Mouse (Mus musculus) heart, embryonic 13.5 days (tissue): ENCODE measurements around the gene Mdm2. TPM values are rescaled to one million over a fixed set of nuclear protein-coding genes. Genes with fewer than 3 reads are reported as not detected.
"Not testable (repeated sequence)": the region's sequence is repeated elsewhere in the genome, so short reads cannot be mapped to it uniquely, and the experiment has no call there.

ENCODE experiments used
- ATAC-seq: fragments of 200-750 bp; cut with Nextera tagmentation; 2 replicates; pipeline ENCODE4 v1.8.0; 2017; ENCODE audit warnings: moderate TSS enrichment; ENCODE audit not compliant: insufficient number of reproducible peaks, low FRiP score, low TSS enrichment; ENCODE audit errors: extremely low read depth
- H3K27ac ChIP-seq: fragments of 300-500 bp; sonication (generic); replicated peaks from 2 replicates; pipeline ENCODE4 v1.5.1; 2015; ENCODE audit warnings: moderate library complexity, mild to moderate bottlenecking, inconsistent platforms
- H3K27me3 ChIP-seq: fragments of 300-500 bp; sonication (generic); replicated peaks from 2 replicates; pipeline ENCODE4 v1.6.1; 2015; ENCODE audit warnings: mild to moderate bottlenecking, inconsistent platforms
- H3K36me3 ChIP-seq: fragments of 300-500 bp; sonication (generic); 2 replicates; pipeline ENCODE4 v1.6.1; 2015; ENCODE audit warnings: mild to moderate bottlenecking, inconsistent platforms
- H3K4me1 ChIP-seq: fragments of 300-500 bp; sonication (generic); 2 replicates; pipeline ENCODE4 v1.6.1; 2015; ENCODE audit warnings: inconsistent platforms
- H3K4me2 ChIP-seq: fragments of 300-500 bp; sonication (generic); 2 replicates; pipeline ENCODE4 v1.6.1; 2015; ENCODE audit warnings: inconsistent platforms, mild to moderate bottlenecking, moderate library complexity
- H3K4me3 ChIP-seq: fragments of 300-500 bp; sonication (generic); 2 replicates; pipeline ENCODE4 v1.5.1; 2015; ENCODE audit warnings: moderate library complexity, mild to moderate bottlenecking, inconsistent platforms
- H3K9ac ChIP-seq: fragments of 300-500 bp; sonication (generic); 2 replicates; pipeline ENCODE4 v1.6.1; 2015; ENCODE audit warnings: inconsistent platforms, mild to moderate bottlenecking, moderate library complexity
- H3K9me3 ChIP-seq: fragments of 300-500 bp; sonication (generic); 2 replicates; pipeline ENCODE4 v1.6.1; 2016; ENCODE audit warnings: inconsistent platforms
- WGBS: fragments of 180-500 bp; shearing (Covaris S2); methylation state at CpG from one replicate; pipeline ENCODE4 v1.1.7; 2015; ENCODE audit warnings: mixed read lengths; 5-methylcytosine and 5-hydroxymethylcytosine counted together
- polyA plus RNA-seq: library from polyadenylated mRNA; unstranded; fragments of >200 nt; fragmentation: Nextera tagmentation; extraction: Ambion mirVana; gene quantifications from 2 replicates; pipeline ENCODE4 v1.2.1, GENCODE M21; 2015

Mdm2 gene
- polyA plus RNA-seq, 1 experiment from 2014 or later = 38.7 TPM

DNA sequence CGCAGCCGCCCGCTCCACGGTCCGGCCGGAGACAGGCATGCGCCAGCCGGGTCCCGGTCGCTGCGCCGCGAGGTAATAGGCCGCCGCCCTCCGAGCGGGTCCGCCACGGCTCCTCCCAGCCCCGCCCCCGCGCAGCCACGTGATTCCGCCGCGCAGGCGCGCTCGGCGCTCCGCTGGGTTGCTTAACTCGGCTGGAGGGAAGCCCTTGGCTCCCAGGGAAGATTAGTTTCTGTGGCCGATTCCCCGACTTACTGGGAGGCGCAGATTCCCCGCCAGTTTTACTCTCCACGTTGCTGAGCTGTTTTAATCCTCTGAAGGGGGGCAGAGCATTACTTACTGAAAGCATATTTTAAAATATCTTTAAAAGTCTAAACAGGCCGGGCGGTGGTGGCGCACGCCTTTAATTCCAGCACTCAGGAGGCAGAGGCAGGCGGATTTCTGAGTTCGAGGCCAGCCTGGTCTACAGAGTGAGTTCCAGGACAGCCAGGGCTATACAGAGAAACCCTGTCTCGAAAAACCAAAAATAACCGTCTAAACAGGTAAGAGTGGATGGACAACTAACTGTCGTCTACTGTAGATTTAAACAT, 35.8 kb upstream of the Mdm2 start, which contains the start of gene Slc35e3:
Gene Slc35e3 (minus strand): TSS at position 69 of the 587 bp plus-strand sequence.
- H3K36me3 ChIP-seq = peaks cover 35% of the 10 kb centered on the region
- peaks cover 19% of the 10 kb centered on the region for H3K4me1 ChIP-seq
- H3K27ac ChIP-seq = peak within 1 kb of the TSS; percentile 62
- no peaks in the 10 kb centered on the region for H3K27me3 ChIP-seq
- peak within 1 kb of the TSS; percentile 63 for H3K4me3 ChIP-seq
- WGBS = 14% methylated on average over 44 of the region's 46 CpGs
- peaks cover 5% of the 10 kb centered on the region; the same call in 1 of the 2 replicates for H3K9me3 ChIP-seq
- ATAC-seq = peak; percentile 93
- peak within 1 kb of the TSS; percentile 94 for H3K4me2 ChIP-seq
- peak within 1 kb of the TSS; percentile 87 for H3K9ac ChIP-seq

DNA sequence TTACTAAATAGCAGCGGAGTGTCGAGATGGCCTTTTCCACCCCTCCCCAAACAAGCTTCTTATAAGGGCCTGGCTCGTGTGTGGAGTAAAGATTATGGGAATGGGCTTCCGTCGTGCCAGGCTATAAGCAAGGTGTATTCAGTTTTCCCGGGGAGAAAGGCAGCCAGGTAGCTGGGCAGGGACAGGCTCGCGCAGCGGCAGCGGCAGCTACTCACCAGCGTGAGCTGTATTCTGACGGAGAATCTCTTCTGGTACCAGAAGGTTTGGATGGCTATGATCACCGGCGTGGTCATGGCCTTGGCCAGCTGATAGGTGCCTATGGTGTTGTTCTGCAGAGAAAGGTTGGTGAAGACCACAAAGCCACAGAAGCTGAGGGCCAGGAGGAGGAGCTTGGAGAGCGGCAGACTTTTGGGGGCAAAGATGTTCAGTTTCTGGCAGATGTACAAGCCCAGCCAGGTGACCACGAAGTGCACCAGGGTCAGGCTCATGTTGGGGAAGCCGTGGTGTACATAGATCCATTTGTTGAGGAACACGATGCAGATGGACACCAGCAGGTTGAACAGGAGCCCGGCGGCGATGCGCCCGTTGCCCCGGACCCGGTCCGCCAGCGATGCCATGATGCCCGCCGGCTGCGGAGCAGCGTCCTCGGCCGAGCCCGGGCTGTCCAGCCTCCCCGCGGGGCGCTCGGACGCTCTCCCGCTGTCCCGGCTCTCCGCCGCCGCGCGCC, 35.2 kb upstream of the Mdm2 start:
- not testable (repeated sequence) for H3K9me3 ChIP-seq, H3K27ac ChIP-seq, H3K27me3 ChIP-seq, ATAC-seq
- H3K36me3 ChIP-seq = peaks cover 31% of the 10 kb centered on the region
- H3K4me2 ChIP-seq = peak overlapping the region; percentile 94
- peaks cover 19% of the 10 kb centered on the region for H3K4me1 ChIP-seq
- H3K4me3 ChIP-seq = peak overlapping the region; percentile 63
- WGBS = under 1% methylated on average over 14 of the region's 46 CpGs
- peak overlapping the region; percentile 87 for H3K9ac ChIP-seq

DNA sequence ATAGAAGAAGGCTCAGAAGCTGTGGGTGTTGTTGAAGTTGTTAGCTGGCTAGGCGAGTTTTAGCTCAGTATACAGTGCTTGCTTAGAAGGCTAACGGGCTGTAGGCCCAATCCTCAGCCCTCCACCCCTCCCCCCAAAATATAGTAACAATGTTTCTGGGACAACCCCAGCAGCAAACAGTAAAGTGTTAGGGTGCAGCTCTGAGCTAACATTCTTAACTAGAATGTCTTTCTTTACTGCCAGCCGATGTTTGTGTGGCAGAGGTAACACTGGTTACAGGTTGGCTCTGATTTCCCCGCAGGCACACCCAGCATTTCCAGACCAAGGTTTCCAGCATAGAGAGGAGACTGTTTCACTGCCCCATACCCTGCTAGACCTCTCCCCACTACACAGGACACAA, 33.4 kb upstream of the Mdm2 start:
- Histone ChIP-seq H3K4me2 (peak overlapping the region; percentile 94), H3K9ac (peak overlapping the region; percentile 59), H3K36me3 (peaks cover 32% of the 10 kb centered on the region), H3K4me1 (peaks cover 19% of the 10 kb centered on the region), H3K4me3 (peak overlapping the region; percentile 63), H3K27me3 (no peaks in the 10 kb centered on the region), H3K27ac (peak overlapping the region; percentile 54; the same call in 1 of the 2 replicates), H3K9me3 (no peaks in the 10 kb centered on the region)
- no peak for ATAC-seq
- 83% methylated on average over 4 of the region's 4 CpGs for WGBS

DNA sequence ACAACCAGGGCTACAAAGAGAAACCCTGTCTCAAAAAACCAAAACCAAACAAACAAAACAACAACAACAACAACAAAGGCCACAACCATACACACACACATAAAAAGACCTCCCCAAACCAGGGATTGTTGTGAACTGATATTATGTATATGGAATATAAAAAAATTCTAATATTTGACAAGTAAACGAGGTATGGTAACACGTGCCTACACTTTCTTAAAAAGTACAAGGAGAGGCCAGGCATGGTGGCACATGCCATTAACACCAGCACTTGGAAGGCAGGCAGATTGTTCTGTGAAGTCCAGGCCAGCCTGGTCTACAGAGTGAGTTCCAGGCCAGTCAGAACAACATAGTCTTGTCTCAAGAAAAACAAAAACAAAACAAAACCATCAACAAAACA, 32.6 kb upstream of the Mdm2 start:
- H3K4me3 ChIP-seq = no peak overlapping the region
- no peaks in the 10 kb centered on the region for H3K9me3 ChIP-seq
- no peaks in the 10 kb centered on the region for H3K27me3 ChIP-seq
- WGBS = 83% methylated on average over 2 of the region's 2 CpGs
- no peak for ATAC-seq
- H3K4me2 ChIP-seq = no peak overlapping the region
- H3K36me3 ChIP-seq = peaks cover 33% of the 10 kb centered on the region
- H3K4me1 ChIP-seq = peaks cover 19% of the 10 kb centered on the region
- H3K27ac ChIP-seq = no peak overlapping the region
- H3K9ac ChIP-seq = no peak overlapping the region

DNA sequence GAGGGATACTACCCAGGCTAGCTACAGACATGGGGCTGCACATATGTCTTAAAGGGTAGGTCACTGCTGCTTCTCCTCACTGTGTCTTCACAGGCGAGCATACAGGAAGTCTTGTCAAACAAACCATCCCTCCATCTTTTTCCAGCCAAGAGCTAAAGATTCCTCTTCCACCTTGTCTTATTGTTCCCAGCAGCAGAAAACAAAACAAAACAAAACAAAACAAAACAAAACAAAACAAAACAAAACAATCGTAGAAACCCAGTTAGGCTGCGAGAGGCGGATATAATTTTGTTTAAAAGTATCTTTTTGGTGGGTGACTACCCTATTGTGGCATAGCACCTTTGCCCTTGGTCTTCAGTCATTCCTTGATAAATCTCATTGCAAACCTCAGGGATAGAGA, 32.1 kb upstream of the Mdm2 start:
- Histone ChIP-seq H3K4me2 (no peak overlapping the region), H3K9me3 (no peaks in the 10 kb centered on the region), H3K27me3 (no peaks in the 10 kb centered on the region), H3K27ac (no peak overlapping the region), H3K4me3 (no peak overlapping the region), H3K36me3 (peaks cover 37% of the 10 kb centered on the region), H3K9ac (no peak overlapping the region), H3K4me1 (peaks cover 19% of the 10 kb centered on the region)
- no peak for ATAC-seq
- WGBS = 85% methylated on average over 4 of the region's 4 CpGs

DNA sequence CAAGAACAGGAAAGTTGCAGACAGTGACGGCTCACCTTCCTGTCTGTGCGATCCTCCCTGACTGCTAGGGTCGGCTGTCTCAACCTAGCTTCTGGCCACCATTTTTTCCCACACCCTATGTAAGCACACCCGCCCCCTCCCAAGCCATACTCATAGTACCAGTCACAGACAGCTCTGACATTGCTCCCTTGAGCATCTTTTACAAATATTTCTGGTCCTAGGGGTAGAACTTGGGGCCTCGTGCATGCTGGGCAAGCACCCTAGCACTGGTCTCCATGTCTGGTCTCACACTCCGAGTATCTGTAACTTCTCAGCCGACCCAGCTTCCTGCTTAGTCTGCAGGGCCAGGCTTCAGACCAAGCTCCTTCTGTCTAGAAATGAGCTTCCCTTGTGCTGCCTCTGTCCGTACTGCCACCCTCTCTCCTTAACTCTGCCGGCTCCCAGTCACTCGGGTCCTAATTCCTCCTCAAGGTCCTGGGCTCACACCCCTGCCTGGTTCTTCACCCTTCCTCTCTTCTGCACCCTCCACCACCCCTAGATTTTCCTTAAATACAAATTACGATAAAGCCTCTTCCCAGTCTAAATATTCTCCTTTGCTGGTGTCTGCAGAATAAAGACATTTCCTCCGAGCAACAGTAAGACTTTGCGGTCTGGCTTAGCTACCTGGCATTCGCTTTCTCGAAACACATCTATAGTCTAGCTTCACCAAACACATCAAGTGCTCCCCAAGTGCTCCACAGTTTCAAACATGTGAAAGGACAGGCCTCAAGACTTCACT, 31.3 kb upstream of the Mdm2 start:
- H3K4me3 ChIP-seq = no peak overlapping the region
- H3K9me3 ChIP-seq = no peaks in the 10 kb centered on the region
- peaks cover 43% of the 10 kb centered on the region for H3K36me3 ChIP-seq
- H3K9ac ChIP-seq = 0 out of 2 replicates have a peak overlapping the region, but pooled peaks have one; percentile 55
- H3K4me2 ChIP-seq = peak overlapping the region; percentile 11; the same call in 1 of the 2 replicates
- peak overlapping the region; percentile 17; the same call in 1 of the 2 replicates for H3K27ac ChIP-seq
- peaks cover 19% of the 10 kb centered on the region for H3K4me1 ChIP-seq
- no peak for ATAC-seq
- H3K27me3 ChIP-seq = no peaks in the 10 kb centered on the region
- WGBS = 73% methylated on average over 15 of the region's 15 CpGs

DNA sequence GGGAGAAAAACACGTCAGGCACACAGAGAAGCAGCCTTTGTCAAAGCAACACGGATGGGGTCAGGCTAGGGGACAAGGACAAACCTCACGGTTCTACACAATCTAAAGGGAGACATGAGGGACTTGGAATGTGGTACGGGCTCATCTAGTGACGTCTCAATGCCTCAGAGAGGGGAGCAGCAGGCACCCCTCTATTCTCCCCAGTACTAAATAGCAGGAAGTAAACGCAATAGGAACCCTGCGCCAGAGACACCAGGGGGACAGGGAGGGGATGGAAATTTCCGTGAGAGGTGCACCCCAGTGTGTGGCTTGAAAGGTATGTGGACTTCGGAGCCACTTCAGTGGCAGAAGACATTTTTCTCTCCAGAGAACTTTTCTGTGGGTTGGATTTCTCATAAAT, 30.4 kb upstream of the Mdm2 start:
- Histone ChIP-seq H3K27me3 (no peaks in the 10 kb centered on the region), H3K36me3 (peaks cover 53% of the 10 kb centered on the region), H3K4me1 (peaks cover 19% of the 10 kb centered on the region), H3K4me3 (no peak overlapping the region), H3K9ac (no peak overlapping the region), H3K9me3 (no peaks in the 10 kb centered on the region), H3K27ac (no peak overlapping the region), H3K4me2 (no peak overlapping the region)
- ATAC-seq = no peak
- 73% methylated on average over 9 of the region's 9 CpGs for WGBS

DNA sequence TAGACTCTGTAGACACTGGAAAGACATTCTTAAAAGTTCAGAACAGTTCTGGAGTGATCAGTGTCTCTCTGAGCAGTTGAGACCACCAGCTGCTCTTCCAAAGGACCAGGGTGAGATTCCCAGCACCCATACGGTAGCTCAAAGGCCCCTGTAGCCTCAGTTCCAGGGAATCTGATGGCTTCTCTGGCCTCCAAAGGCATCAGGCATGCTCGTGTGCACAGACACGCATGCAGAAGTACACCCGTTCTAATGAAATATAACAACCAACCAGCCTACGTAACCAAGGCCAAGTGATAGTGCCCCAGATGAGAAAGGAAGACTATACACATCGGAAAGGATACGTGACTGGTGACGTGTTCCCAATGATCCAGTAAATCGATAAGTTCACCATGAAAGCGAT, 29.6 kb upstream of the Mdm2 start:
- H3K9me3 ChIP-seq = no peaks in the 10 kb centered on the region
- ATAC-seq = no peak
- H3K4me1 ChIP-seq = peaks cover 15% of the 10 kb centered on the region
- H3K4me3 ChIP-seq = no peak overlapping the region
- H3K4me2 ChIP-seq = no peak overlapping the region
- WGBS = 92% methylated on average over 10 of the region's 10 CpGs
- H3K36me3 ChIP-seq = peaks cover 53% of the 10 kb centered on the region
- no peak overlapping the region for H3K9ac ChIP-seq
- H3K27me3 ChIP-seq = no peaks in the 10 kb centered on the region
- H3K27ac ChIP-seq = no peak overlapping the region

DNA sequence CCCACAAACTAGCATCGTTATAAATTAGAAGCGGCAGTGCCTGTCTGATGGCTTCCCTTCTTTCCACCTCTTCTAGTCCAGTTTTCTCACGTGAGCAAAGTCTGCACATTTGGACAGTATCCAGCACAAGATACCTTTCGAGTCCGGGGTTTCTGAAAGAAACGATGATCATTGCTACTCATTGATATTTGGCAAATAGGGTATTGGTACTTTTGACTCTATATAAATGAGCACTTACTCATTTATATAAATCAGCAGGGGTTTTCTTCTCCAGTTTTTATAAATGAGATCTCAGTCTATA, 29.0 kb upstream of the Mdm2 start:
- 88% methylated on average over 6 of the region's 6 CpGs for WGBS
- Histone ChIP-seq H3K9me3 (no peaks in the 10 kb centered on the region), H3K36me3 (peaks cover 53% of the 10 kb centered on the region), H3K4me3 (no peak overlapping the region), H3K4me1 (peaks cover 10% of the 10 kb centered on the region), H3K9ac (no peak overlapping the region), H3K4me2 (no peak overlapping the region), H3K27ac (no peak overlapping the region), H3K27me3 (no peaks in the 10 kb centered on the region)
- no peak for ATAC-seq

DNA sequence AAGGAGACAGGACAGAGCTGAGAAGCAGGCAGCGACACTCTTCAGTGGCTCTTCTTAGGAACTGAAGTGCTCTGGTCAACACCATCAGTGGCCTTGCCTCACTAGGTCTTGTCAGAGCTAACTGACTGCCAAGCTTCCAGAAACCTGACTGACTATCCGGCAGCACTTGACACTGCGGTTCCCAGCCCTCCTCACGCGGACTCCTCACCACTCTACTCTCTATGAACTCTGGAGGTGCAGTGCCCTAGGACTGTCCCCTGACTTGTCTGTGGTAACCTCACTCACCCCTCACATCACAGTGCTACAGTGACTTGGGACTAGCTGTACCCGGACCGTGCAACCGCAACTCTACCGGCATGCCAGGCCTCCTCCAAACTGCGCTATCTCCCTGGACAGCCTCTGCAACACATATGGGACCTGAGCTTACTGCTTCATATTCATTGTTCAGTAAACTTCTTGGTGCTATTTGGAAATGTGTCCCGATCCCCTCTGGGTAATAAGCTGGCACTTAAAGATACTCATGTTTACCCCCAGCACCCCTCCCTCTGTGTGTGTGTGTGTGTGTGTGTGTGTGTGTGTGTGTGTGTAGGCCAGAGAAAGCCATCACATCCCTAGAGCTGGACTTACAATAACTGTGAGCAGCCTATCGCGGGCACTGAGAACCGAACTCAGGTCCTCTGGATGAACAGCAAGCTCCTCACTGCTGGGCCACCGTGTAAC, 28.5 kb upstream of the Mdm2 start:
- WGBS = 90% methylated on average over 15 of the region's 15 CpGs
- no peak for ATAC-seq
- no peak overlapping the region for H3K4me2 ChIP-seq
- no peak overlapping the region for H3K27ac ChIP-seq
- H3K9ac ChIP-seq = no peak overlapping the region
- no peaks in the 10 kb centered on the region for H3K27me3 ChIP-seq
- H3K36me3 ChIP-seq = peaks cover 53% of the 10 kb centered on the region
- H3K4me1 ChIP-seq = peaks cover 5% of the 10 kb centered on the region; the same call in 1 of the 2 replicates
- no peak overlapping the region for H3K4me3 ChIP-seq
- H3K9me3 ChIP-seq = no peaks in the 10 kb centered on the region
